Mouse (Mus musculus): Measurements from ENCODE around the gene Fsd2. TPM values are rescaled to one million over a fixed set of nuclear protein-coding genes. Genes with fewer than 3 reads are reported as not detected.

The Fsd2 gene
- polyA plus RNA-seq, 1 experiment = 0.43 TPM

DNA sequence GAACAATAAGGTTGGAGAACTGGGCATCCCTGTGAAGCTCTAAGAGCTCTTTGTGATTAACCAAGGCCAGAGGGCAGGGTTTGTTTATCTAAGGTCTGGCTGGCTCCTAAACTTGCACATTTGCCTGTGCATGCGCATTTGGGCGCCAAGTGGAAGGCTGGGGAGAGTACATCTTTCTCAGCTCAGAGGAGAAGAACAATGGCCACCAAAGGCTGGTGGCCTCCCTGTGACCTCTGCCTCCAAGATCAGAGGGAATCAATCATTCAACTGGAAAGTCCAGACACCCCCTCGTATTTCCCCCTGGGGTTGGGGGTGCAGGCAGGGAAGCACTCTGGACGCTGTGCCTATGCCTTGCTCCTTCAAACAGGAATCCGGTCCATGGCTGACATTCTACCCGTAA is 69.6 kb downstream of the Fsd2 start:
- Histone ChIP-seq H3K4me3 (ENCODE audit: control insufficient read depth, low read depth, low read length) (no peak overlapping the region), H3K27me3 (ENCODE audit: control insufficient read depth, insufficient read depth, low read length) (no peaks in the 10 kb centered on the region), H3K36me3 (ENCODE audit: control insufficient read depth, insufficient read depth, low read length) (no peaks in the 10 kb centered on the region), H3K4me1 (ENCODE audit: control insufficient read depth, insufficient read depth, low read length) (peaks cover 11% of the 10 kb centered on the region), H3K27ac (ENCODE audit: control insufficient read depth, insufficient read depth, low read depth, low read length) (no peak overlapping the region)
- TF ChIP-seq POLR2A (IDR thresholded peaks at IDR 0.05; ENCODE audit: control insufficient read depth, low read depth, low read length) = no peak
- TF ChIP-seq CTCF (IDR thresholded peaks at IDR 0.05; ENCODE audit: control insufficient read depth, insufficient read depth, insufficient replicate concordance, low read depth, low read length) = no peak

DNA sequence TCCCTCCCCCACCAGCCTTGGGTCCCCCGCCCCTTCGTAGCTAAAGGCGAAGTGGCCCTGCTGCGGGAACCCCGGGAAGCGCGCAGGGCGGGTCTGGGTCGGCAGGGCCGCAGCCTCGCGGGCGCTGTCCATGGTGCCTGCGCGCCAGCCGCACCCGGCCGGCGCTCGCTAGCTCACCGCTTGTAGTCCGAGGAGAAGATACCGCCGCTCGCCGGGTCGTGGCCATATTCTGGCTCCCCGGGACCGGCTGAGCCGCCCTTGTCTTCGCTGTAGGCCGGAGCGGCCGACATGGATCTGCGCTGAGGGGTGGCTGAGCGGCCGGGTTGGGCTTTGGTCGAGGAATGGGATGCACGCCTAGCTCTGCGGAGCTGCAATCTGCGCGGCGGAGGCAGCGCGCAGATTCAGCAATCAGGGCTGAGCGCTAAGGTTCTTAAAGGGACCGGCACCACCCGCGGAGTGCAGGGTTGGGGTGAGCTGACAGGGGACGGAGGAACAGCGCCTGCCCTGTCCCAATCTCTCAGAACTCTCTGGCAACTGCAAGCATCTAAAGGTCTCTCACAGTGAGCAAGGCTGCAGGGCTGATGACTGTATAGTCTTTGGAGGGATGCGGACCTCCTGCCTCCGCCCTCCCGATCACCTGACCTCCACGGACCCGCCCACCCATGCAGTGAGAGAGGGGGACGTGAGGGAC is 73.3 kb downstream of the Fsd2 start, which contains the start of gene Ap3b2:
TSS of gene Ap3b2 (minus strand) at position 595 of the 691 bp plus-strand sequence.
- Histone ChIP-seq H3K36me3 (ENCODE audit: control insufficient read depth, insufficient read depth, low read length) (no peaks in the 10 kb centered on the region), H3K4me1 (ENCODE audit: control insufficient read depth, insufficient read depth, low read length) (peaks cover 11% of the 10 kb centered on the region), H3K27ac (ENCODE audit: control insufficient read depth, insufficient read depth, low read depth, low read length) (no peak within 1 kb of the TSS), H3K4me3 (ENCODE audit: control insufficient read depth, low read depth, low read length) (peak within 1 kb of the TSS; percentile 81), H3K27me3 (ENCODE audit: control insufficient read depth, insufficient read depth, low read length) (no peaks in the 10 kb centered on the region)
- no peak for TF ChIP-seq POLR2A (IDR thresholded peaks at IDR 0.05; ENCODE audit: control insufficient read depth, low read depth, low read length)
- TF ChIP-seq CTCF (IDR thresholded peaks at IDR 0.05; ENCODE audit: control insufficient read depth, insufficient read depth, insufficient replicate concordance, low read depth, low read length) = no peak

DNA sequence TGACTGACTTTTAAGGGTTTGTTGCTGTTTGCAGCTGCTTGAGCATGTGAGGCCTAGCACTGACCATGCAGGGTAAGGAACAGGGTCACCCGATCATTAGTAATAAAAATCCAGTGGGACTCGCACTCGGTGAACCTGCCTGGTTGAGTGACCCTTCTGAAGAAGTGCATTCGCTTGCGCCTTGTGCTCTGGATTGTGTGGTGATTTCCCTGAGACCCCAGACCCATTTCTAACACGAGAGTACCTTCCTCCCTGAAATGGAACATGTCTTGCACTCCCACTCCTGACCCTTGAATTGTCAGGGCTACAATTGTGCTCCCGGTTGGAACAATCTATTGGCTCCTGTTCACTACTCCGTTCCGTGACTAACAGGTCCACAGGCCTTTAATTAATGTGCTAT is 74.1 kb downstream of the Fsd2 start:
- TF ChIP-seq POLR2A (IDR thresholded peaks at IDR 0.05; ENCODE audit: control insufficient read depth, low read depth, low read length) (no peak), CTCF (IDR thresholded peaks at IDR 0.05; ENCODE audit: control insufficient read depth, insufficient read depth, insufficient replicate concordance, low read depth, low read length) (no peak)
- no peaks in the 10 kb centered on the region for H3K36me3 ChIP-seq (ENCODE audit: control insufficient read depth, insufficient read depth, low read length)
- peaks cover 11% of the 10 kb centered on the region for H3K4me1 ChIP-seq (ENCODE audit: control insufficient read depth, insufficient read depth, low read length)
- H3K27me3 ChIP-seq (ENCODE audit: control insufficient read depth, insufficient read depth, low read length) = no peaks in the 10 kb centered on the region
- H3K27ac ChIP-seq (ENCODE audit: control insufficient read depth, insufficient read depth, low read depth, low read length) = no peak overlapping the region
- peak overlapping the region; percentile 10; the same call in 1 of the 2 replicates for H3K4me3 ChIP-seq (ENCODE audit: control insufficient read depth, low read depth, low read length)

DNA sequence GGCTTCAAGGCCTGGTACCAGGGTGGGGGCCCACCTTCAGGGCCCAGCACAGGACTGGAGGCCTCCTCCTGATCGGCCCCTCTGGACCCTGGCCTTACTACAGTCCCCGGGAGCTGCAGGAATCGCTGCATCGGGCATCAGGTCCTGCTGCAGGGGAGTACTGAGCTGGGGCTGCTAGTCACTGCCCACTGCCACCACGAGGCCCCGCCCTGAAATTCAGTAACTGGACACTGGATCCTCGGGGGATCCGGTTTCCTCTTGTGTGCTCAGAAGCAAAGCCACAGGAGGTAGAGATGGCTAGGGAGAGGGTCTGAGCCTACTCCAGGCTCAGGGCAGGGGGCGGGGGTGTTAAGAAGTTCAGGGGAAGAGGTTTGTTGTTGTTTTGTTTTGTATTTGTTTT is 77.1 kb downstream of the Fsd2 start:
- Histone ChIP-seq H3K27ac (ENCODE audit: control insufficient read depth, insufficient read depth, low read depth, low read length) (no peak overlapping the region), H3K4me1 (ENCODE audit: control insufficient read depth, insufficient read depth, low read length) (peaks cover 10% of the 10 kb centered on the region), H3K4me3 (ENCODE audit: control insufficient read depth, low read depth, low read length) (no peak overlapping the region), H3K36me3 (ENCODE audit: control insufficient read depth, insufficient read depth, low read length) (no peaks in the 10 kb centered on the region), H3K27me3 (ENCODE audit: control insufficient read depth, insufficient read depth, low read length) (no peaks in the 10 kb centered on the region)
- no peak for TF ChIP-seq CTCF (IDR thresholded peaks at IDR 0.05; ENCODE audit: control insufficient read depth, insufficient read depth, insufficient replicate concordance, low read depth, low read length)
- no peak for TF ChIP-seq POLR2A (IDR thresholded peaks at IDR 0.05; ENCODE audit: control insufficient read depth, low read depth, low read length)

Other genes starting within 250 kb of the Fsd2 start
- gene Rps17, start 221.7 kb downstream of the Fsd2 start, polyA plus RNA-seq (2012; rRNA removed) = 697 and 742 TPM in 2 replicates
- 9.2 and 12.0 TPM in 2 replicates for gene Cpeb1, start 111.5 kb downstream of the Fsd2 start, polyA plus RNA-seq (2012; rRNA removed)
- gene Ap3b2, start 73.0 kb downstream of the Fsd2 start, polyA plus RNA-seq (2012; rRNA removed) = 0.22 and 0.40 TPM in 2 replicates
- gene BC048679, start 68.7 kb downstream of the Fsd2 start, polyA plus RNA-seq (2012; rRNA removed) = 0.77 and 13.1 TPM in 2 replicates
- 22.9 and 27.4 TPM in 2 replicates for gene Whamm, start 4.3 kb upstream of the Fsd2 start, polyA plus RNA-seq (2012; rRNA removed)
- gene Homer2, start 140.6 kb upstream of the Fsd2 start, polyA plus RNA-seq (2012; rRNA removed) = 1.1 TPM in 2 replicates
- gene Ramac, start 196.0 kb upstream of the Fsd2 start, polyA plus RNA-seq (2012; rRNA removed) = 17.6 and 18.6 TPM in 2 replicates
- gene 3110040N11Rik, start 222.5 kb upstream of the Fsd2 start, polyA plus RNA-seq (2012; rRNA removed) = 12.8 and 15.4 TPM in 2 replicates